Mouse (Mus musculus) left cerebral cortex, adult 2 months (tissue): ENCODE data around the gene Defb20. TPM values are rescaled to one million over a fixed set of nuclear protein-coding genes. Genes with fewer than 3 reads are reported as not detected.

Source experiments
- DNase-seq, 2 experiments: peaks; one replicate each; pipeline ENCODE4 v3.0.0; 2021 to 2022; ENCODE audit warnings: low spot score in 2 of 2, mixed read lengths in 1 of 2; ENCODE audit errors: extremely low spot score in 1 of 2
- H3K27ac ChIP-seq: fragments of 200-600 bp; 2 replicates; pipeline ENCODE4 v1.8.1; 2022
- H3K4me3 ChIP-seq: fragments of 200-600 bp; 2 replicates; pipeline ENCODE4 v1.8.1; 2022
- CTCF ChIP-seq: fragments of 200-600 bp; IDR thresholded peaks from 2 replicates; pipeline ENCODE4 v1.8.1; 2022; ENCODE audit warnings: antibody characterized with exemption, mild to moderate bottlenecking, moderate library complexity
- intact Hi-C: fragments of 180-260 bp; cut with DNase I; formaldehyde crosslinking; loops from one replicate; pipeline ENCODE4 v1.15.1; 2025
- total RNA-seq, 2 experiments: library from RNA; stranded (reverse); gene quantifications; 2 replicates each; pipeline ENCODE4 v1.2.3; 2021

The Defb20 gene
- total RNA-seq, 2 experiments from 2014 or later: not detected

DNA sequence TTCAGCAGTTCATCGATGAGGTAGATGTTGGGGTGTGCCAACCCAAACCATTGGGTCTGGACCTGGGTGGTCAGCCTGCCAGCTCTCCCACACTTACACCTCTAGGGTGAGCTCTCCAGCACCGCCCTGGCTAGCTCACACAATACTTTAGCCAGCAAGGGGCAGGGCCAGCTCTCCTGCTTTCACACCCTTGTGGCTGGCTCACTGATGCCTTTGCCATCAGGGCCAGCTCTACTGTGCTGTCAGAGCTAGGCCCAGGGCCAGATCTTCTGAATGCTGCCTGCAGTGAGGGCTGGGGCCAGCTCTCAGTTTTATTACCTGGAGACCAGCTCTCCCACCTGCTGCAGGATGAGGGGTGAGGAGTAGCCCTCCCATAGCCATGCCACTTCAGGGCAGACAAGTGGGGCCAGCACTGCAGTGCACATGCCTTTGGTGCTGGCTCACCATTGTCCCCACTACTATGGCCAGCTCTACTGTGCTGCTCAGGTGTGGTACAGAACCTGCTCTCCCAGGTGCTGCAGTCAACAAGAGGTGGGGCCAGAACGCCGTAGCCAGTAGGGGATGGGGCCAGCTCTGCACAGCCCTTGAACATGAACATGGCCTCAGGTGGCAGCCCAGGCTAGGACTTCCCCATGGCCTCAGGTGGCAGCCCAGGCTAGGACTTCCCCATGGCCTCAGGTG lies 24.6 kb upstream of the Defb20 start:
- no peak overlapping the region for H3K27ac ChIP-seq
- no peak for TF ChIP-seq CTCF
- DNase-seq: no peak
- H3K4me3 ChIP-seq: no peak overlapping the region
- intact Hi-C loops: no loop called here

- intact Hi-C loops: no loop called here
- no peak overlapping the region for H3K27ac ChIP-seq
- no peak overlapping the region for H3K4me3 ChIP-seq
- no peak for DNase-seq
- TF ChIP-seq CTCF: no peak
These were observed 17.6 kb upstream of the Defb20 start for GRCm38 (mm10) chr2:152459241-152459640.

DNA sequence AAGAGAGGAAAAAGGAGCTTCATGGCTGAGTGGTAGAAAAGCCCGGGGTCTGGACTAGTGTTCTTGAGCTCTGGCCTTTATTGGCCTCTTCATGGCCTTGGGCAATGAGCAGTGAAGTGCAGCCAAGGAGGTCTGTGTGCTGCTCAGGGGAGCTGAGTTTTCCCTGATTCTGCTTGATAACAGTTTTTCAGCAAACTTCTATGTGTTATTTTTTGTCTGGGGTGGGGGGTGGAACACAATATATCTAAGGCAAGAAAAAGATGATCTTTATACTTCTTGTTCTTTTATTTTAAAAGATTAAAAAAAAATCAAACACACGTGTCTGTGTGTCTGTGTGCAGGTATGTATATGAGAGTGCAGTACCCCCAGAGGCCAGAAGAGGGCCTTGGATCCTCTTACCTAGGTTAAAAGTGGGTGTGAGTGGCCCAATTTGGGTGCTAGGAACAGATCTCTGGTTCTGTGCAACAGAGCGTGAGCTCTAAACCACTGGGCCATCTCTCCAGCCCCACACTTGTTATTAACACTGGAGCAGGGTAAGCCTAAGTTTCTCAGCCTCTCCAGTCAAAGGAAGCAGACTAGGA lies 12.2 kb upstream of the Defb20 start, which contains the start of gene Defb23:
Defb23 (minus strand) TSS at position 51 of the 581 bp plus-strand sequence.
- peak; percentile 12; the same call in 1 of the 2 replicates for TF ChIP-seq CTCF
- Histone ChIP-seq H3K27ac (no peak within 1 kb of the TSS), H3K4me3 (no peak within 1 kb of the TSS)
- intact Hi-C loops: no loop called here
- no peak for DNase-seq

GRCm38 (mm10) chr2:152470973-152471372 lies 5.9 kb upstream of the Defb20 start:
- Histone ChIP-seq H3K27ac (no peak overlapping the region), H3K4me3 (no peak overlapping the region)
- TF ChIP-seq CTCF: peak; percentile 91
- DNase-seq: peak; percentile 30 to 46
- intact Hi-C loops: loop anchor here (1.0 kb wide), 1 partner anchor 73 kb away; no protein-coding TSS in a partner anchor

- intact Hi-C loops: no loop called here
These were observed 4.4 kb upstream of the Defb20 start for GRCm38 (mm10) chr2:152472434-152472833.

GRCm38 (mm10) chr2:152480881-152481280 lies 4.0 kb downstream of the Defb20 start:
- intact Hi-C loops: no loop called here
- DNase-seq: no peak
- no peak for TF ChIP-seq CTCF

More at GRCm38 (mm10) chr2:152472434-152472833, 4.4 kb upstream of the Defb20 start:
- TF ChIP-seq CTCF: peak; percentile 42
- H3K4me3 ChIP-seq: no peak overlapping the region
- H3K27ac ChIP-seq: no peak overlapping the region
- no peak for DNase-seq

GRCm38 (mm10) chr2:152481726-152482125 lies 4.9 kb downstream of the Defb20 start:
- no peak for TF ChIP-seq CTCF
- H3K27ac ChIP-seq: no peak overlapping the region
- no peak for DNase-seq
- intact Hi-C loops: no loop called here
- H3K4me3 ChIP-seq: no peak overlapping the region

More at GRCm38 (mm10) chr2:152480881-152481280, 4.0 kb downstream of the Defb20 start:
- H3K4me3 ChIP-seq: no peak overlapping the region
- no peak overlapping the region for H3K27ac ChIP-seq

GRCm38 (mm10) chr2:152487024-152487423 lies 10.2 kb downstream of the Defb20 start:
- intact Hi-C loops: no loop called here
- no peak overlapping the region for H3K4me3 ChIP-seq
- no peak for DNase-seq
- H3K27ac ChIP-seq: no peak overlapping the region
- TF ChIP-seq CTCF: peak; percentile 36

GRCm38 (mm10) chr2:152490038-152490437 lies 13.2 kb downstream of the Defb20 start, which contains the start of gene Defb22:
TSS of gene Defb22 (minus strand) at chr2:152490138.
- intact Hi-C loops: no loop called here
- TF ChIP-seq CTCF: no peak
- Histone ChIP-seq H3K4me3 (no peak within 1 kb of the TSS), H3K27ac (no peak within 1 kb of the TSS)
- no peak for DNase-seq

DNA sequence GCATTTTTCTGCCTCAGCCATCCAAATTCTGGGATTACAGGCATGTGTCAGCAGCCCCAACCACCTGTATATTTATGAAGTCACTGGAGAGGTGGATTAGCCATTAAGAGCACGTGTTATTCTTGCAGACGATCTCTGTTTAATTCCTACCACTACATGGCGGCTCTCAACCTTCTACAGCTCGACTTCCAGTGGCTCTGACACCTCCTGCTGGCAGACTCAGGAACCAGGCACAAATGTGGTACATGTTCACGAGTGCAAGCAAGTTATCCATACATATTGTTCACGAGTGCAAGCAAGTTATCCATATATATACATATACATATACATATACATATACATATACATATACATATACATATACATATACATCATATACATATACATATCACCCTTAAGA lies 16.3 kb downstream of the Defb20 start:
- Histone ChIP-seq H3K4me3 (no peak overlapping the region), H3K27ac (no peak overlapping the region)
- no peak for TF ChIP-seq CTCF
- DNase-seq: no peak
- intact Hi-C loops: no loop called here

DNA sequence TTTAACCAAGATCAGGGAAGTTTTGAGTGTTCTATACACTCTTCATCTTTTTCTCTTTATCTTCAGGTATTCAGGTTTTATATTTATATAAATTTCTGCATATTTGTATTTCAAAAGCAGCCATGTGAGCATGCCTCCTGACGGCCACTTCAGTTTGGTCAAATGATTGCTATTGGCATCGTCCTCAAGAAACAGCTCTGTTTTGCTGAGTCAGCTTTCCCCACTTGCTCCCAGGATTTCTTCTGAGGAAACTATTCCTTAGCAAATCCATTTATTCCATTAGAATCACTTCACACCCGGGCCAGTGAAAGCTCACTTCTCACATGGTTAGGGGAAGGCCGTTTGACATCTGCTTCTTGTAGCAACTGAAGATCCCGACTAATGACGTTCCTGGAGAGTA lies 21.2 kb downstream of the Defb20 start:
- Histone ChIP-seq H3K27ac (no peak overlapping the region), H3K4me3 (no peak overlapping the region)
- intact Hi-C loops: no loop called here
- TF ChIP-seq CTCF: no peak
- no peak for DNase-seq

- intact Hi-C loops: no loop called here
- no peak for DNase-seq
- no peak for TF ChIP-seq CTCF
- H3K4me3 ChIP-seq: no peak overlapping the region
- H3K27ac ChIP-seq: no peak overlapping the region
These were observed 23.5 kb downstream of the Defb20 start for GRCm38 (mm10) chr2:152500204-152500862.
